Mouse (Mus musculus) embryonic facial prominence, embryonic 12.5 days (tissue): ENCODE results near the gene Tbc1d23. TPM values are rescaled to one million over a fixed set of nuclear protein-coding genes. Genes with fewer than 3 reads are reported as not detected.

Experiments used
- ATAC-seq: fragments of 200-750 bp; cut with Nextera tagmentation; 2 replicates; pipeline ENCODE4 v1.8.0; 2017; ENCODE audit not compliant: insufficient number of reproducible peaks, insufficient read depth, low FRiP score, low TSS enrichment
- H3K27ac ChIP-seq: fragments of 300-500 bp; sonication (generic); 2 replicates; pipeline ENCODE4 v1.5.1; 2016; ENCODE audit warnings: mild to moderate bottlenecking
- H3K27me3 ChIP-seq: fragments of 300-500 bp; sonication (generic); 2 replicates; pipeline ENCODE4 v1.6.1; 2016; ENCODE audit warnings: mild to moderate bottlenecking, moderate library complexity
- H3K36me3 ChIP-seq: fragments of 300-500 bp; sonication (generic); 2 replicates; pipeline ENCODE4 v1.6.1; 2016; ENCODE audit warnings: mild to moderate bottlenecking
- H3K4me1 ChIP-seq: fragments of 300-500 bp; sonication (generic); 2 replicates; pipeline ENCODE4 v1.6.1; 2016
- H3K4me2 ChIP-seq: fragments of 300-500 bp; sonication (generic); replicated peaks from 2 replicates; pipeline ENCODE4 v1.6.1; 2016; ENCODE audit warnings: mild to moderate bottlenecking, moderate library complexity
- H3K4me3 ChIP-seq: fragments of 300-500 bp; sonication (generic); 2 replicates; pipeline ENCODE4 v1.5.1; 2016; ENCODE audit warnings: mild to moderate bottlenecking
- H3K9ac ChIP-seq: fragments of 300-500 bp; sonication (generic); 2 replicates; pipeline ENCODE4 v1.6.1; 2016; ENCODE audit warnings: mild to moderate bottlenecking, moderate library complexity
- H3K9me3 ChIP-seq: fragments of 300-500 bp; sonication (generic); 2 replicates; pipeline ENCODE4 v1.6.1; 2016; ENCODE audit warnings: mild to moderate bottlenecking, moderate library complexity
- WGBS: fragments of 180-500 bp; shearing (Covaris S2); methylation state at CpG from one replicate; pipeline ENCODE4 v1.1.7; 2016; 5-methylcytosine and 5-hydroxymethylcytosine counted together
- polyA plus RNA-seq: library from polyadenylated mRNA; unstranded; fragments of >200 nt; fragmentation: Nextera tagmentation; extraction: Ambion mirVana; gene quantifications from 2 replicates; pipeline ENCODE4 v1.2.1, GENCODE M21; 2016

Tbc1d23 gene
- polyA plus RNA-seq, 1 experiment from 2014 or later: 32.6 TPM

- Histone ChIP-seq H3K27ac (no peak overlapping the region), H3K9me3 (no peaks in the 10 kb centered on the region), H3K36me3 (peaks cover 24% of the 10 kb centered on the region), H3K9ac (no peak overlapping the region), H3K4me2 (no peak overlapping the region), H3K27me3 (no peaks in the 10 kb centered on the region), H3K4me3 (no peak overlapping the region), H3K4me1 (no peaks in the 10 kb centered on the region)
- 76% methylated on average over 2 of the region's 2 CpGs for WGBS
- ATAC-seq: no peak
These were observed 23.0 kb downstream of the Tbc1d23 start for GRCm38 (mm10) chr16:57208342-57208741.

GRCm38 (mm10) chr16:57197281-57197680 is 34.0 kb downstream of the Tbc1d23 start:
- no peak overlapping the region for H3K9ac ChIP-seq
- no peak overlapping the region for H3K4me2 ChIP-seq
- no peak for ATAC-seq
- no peak overlapping the region for H3K27ac ChIP-seq
- no peaks in the 10 kb centered on the region for H3K4me1 ChIP-seq
- H3K4me3 ChIP-seq: no peak overlapping the region
- no peaks in the 10 kb centered on the region for H3K9me3 ChIP-seq
- H3K27me3 ChIP-seq: no peaks in the 10 kb centered on the region
- H3K36me3 ChIP-seq: peaks cover 20% of the 10 kb centered on the region
- WGBS: 64% methylated on average over 3 of the region's 3 CpGs

DNA sequence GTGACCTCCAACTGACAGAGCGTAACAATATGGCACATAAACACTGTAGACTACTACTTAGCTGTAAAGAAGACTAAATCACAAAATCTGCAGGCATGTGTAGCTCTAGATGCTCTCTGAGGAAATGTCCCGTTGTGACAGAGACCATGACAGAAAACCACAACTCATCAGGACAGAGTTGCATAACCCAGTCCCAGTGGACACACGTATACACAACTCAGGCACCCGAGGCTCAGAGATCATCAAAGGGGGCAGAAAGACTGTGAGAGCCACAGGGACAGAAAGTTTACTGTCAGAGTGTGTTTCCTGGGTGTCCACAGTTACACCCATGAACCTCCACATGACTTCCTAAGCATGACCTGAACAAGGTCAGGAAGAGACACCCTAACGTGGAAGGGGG is 34.7 kb downstream of the Tbc1d23 start:
- peaks cover 26% of the 10 kb centered on the region for H3K36me3 ChIP-seq
- H3K27me3 ChIP-seq: no peaks in the 10 kb centered on the region
- WGBS: 91% methylated on average over 5 of the region's 5 CpGs
- no peaks in the 10 kb centered on the region for H3K4me1 ChIP-seq
- no peak overlapping the region for H3K4me2 ChIP-seq
- no peak overlapping the region for H3K4me3 ChIP-seq
- H3K27ac ChIP-seq: no peak overlapping the region
- no peak overlapping the region for H3K9ac ChIP-seq
- ATAC-seq: no peak
- H3K9me3 ChIP-seq: no peaks in the 10 kb centered on the region

- Histone ChIP-seq H3K27me3 (no peaks in the 10 kb centered on the region), H3K4me1 (no peaks in the 10 kb centered on the region), H3K27ac (no peak overlapping the region), H3K9me3 (no peaks in the 10 kb centered on the region), H3K4me3 (no peak overlapping the region), H3K36me3 (peaks cover 21% of the 10 kb centered on the region), H3K9ac (no peak overlapping the region), H3K4me2 (no peak overlapping the region)
- no peak for ATAC-seq
- 93% methylated on average over 14 of the region's 14 CpGs for WGBS
These were observed 40.1 kb downstream of the Tbc1d23 start for GRCm38 (mm10) chr16:57191214-57191613.

DNA sequence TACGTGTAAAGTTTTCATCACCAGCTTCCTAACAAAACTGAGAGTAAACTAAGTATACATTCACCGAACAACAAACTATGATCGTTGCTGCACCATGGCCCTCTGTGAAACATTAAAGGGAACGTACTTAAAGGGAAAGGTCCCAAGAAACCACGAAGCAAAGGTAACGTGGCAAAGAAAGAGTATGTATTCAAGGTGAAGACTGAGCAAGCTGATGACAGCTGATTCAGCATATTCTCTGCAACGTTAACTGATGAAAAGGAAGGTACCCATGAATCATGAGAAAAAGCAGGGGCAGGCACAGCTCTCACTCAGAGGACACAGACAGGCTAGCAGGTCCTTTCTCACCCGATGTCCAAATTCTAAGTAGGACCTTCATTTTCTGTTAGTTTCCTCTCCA is 40.9 kb downstream of the Tbc1d23 start:
- Histone ChIP-seq H3K27ac (no peak overlapping the region), H3K27me3 (no peaks in the 10 kb centered on the region), H3K9me3 (no peaks in the 10 kb centered on the region), H3K36me3 (peaks cover 25% of the 10 kb centered on the region), H3K4me1 (no peaks in the 10 kb centered on the region), H3K4me3 (no peak overlapping the region), H3K9ac (no peak overlapping the region), H3K4me2 (no peak overlapping the region)
- ATAC-seq: no peak
- 88% methylated on average over 8 of the region's 8 CpGs for WGBS

DNA sequence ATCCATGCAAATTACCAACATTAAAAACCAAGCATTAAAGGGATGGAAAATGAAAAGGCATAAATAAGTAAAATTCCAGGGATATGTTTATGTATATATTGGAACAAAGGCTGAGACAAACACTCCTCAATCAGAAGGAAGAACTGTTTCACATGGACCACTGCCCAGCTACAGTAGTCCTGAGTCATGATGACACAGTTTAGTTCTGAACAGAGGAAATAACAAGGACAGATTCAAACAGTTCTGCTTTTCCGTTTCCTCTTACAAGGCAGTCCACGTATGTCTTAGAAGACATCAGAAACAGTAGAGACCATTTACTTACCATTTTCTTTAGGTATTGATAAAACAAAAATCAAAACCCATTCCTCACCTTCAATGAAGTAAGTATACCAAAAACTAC is 41.8 kb downstream of the Tbc1d23 start:
- ATAC-seq: no peak
- WGBS: 93% methylated on average over 2 of the region's 2 CpGs
- no peak overlapping the region for H3K27ac ChIP-seq
- no peaks in the 10 kb centered on the region for H3K4me1 ChIP-seq
- H3K36me3 ChIP-seq: peaks cover 26% of the 10 kb centered on the region
- H3K27me3 ChIP-seq: no peaks in the 10 kb centered on the region
- H3K9ac ChIP-seq: no peak overlapping the region
- H3K9me3 ChIP-seq: no peaks in the 10 kb centered on the region
- H3K4me3 ChIP-seq: no peak overlapping the region
- H3K4me2 ChIP-seq: no peak overlapping the region

DNA sequence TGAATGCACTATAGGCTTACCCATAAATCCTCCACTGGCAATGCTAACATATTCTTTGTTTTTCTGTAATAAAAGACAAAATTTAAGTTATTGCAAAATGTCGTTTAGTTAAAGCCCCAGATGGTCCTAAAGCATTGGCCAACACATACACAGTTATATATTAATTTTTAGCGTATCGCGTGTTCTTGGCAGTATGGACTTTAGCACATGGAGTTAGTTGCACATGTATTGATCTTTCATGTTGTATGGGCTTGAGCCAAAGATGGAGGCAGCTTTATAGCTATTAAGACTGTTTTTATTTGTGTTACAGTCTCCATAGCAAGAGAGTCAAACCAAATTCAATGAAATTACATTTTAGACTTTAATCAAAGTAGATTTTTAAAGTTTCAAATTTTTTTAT is 44.7 kb downstream of the Tbc1d23 start:
- H3K4me1 ChIP-seq: no peaks in the 10 kb centered on the region
- no peak overlapping the region for H3K27ac ChIP-seq
- no peaks in the 10 kb centered on the region for H3K9me3 ChIP-seq
- ATAC-seq: no peak
- no peak overlapping the region for H3K9ac ChIP-seq
- WGBS: 95% methylated on average over 4 of the region's 4 CpGs
- peaks cover 42% of the 10 kb centered on the region for H3K36me3 ChIP-seq
- no peaks in the 10 kb centered on the region for H3K27me3 ChIP-seq
- H3K4me2 ChIP-seq: no peak overlapping the region
- H3K4me3 ChIP-seq: no peak overlapping the region

DNA sequence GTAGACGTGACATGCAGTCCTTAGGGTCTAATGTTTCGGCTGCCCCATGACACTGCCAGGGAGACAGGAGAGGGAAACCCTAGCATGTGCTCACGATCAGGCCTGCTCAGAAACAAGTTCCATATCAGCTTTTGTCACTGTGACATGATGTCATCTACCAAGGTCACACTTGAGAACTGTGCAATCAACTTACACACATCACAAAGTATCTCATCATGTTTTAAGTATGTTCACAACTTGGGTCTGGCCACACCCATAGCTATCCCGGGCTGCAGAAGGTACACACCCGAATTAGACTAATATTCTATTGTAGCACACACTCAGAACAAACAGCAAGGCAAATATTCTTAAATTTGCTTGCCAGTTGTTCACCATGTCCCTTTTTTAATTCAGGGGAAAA is 49.3 kb downstream of the Tbc1d23 start:
- Histone ChIP-seq H3K4me3 (no peak overlapping the region), H3K9me3 (no peaks in the 10 kb centered on the region), H3K4me1 (no peaks in the 10 kb centered on the region), H3K27me3 (no peaks in the 10 kb centered on the region), H3K4me2 (no peak overlapping the region), H3K36me3 (peaks cover 49% of the 10 kb centered on the region), H3K27ac (no peak overlapping the region), H3K9ac (no peak overlapping the region)
- WGBS: 89% methylated on average over 5 of the region's 5 CpGs
- no peak for ATAC-seq

DNA sequence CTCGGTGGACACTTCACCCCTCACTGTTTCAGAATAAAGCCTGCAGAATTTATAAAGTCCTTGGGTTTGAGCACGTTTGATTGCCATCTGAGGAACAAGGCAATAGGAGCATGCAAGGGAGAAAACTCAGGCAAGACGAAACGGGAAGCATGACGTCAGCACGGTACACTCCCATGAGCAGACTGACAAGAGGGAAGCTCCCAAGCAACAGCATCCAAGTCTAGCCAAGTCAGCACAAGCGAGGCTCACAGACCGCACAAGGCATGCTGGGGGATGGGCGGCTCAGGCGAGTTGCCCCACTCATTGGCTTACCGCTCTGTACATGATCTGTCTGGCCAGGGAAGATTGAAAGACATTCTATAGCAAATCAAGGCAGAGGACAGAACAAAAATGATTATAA is 50.1 kb downstream of the Tbc1d23 start:
- Histone ChIP-seq H3K27me3 (no peaks in the 10 kb centered on the region), H3K27ac (no peak overlapping the region), H3K36me3 (peaks cover 49% of the 10 kb centered on the region), H3K4me1 (no peaks in the 10 kb centered on the region), H3K4me2 (no peak overlapping the region), H3K4me3 (no peak overlapping the region), H3K9me3 (no peaks in the 10 kb centered on the region), H3K9ac (no peak overlapping the region)
- whole genome bisulfite sequencing: 86% methylated on average over 11 of the region's 11 CpGs
- ATAC-seq: no peak

GRCm38 (mm10) chr16:57177664-57178063 is 53.6 kb downstream of the Tbc1d23 start:
- no peaks in the 10 kb centered on the region for H3K27me3 ChIP-seq
- ATAC-seq: no peak
- no peak overlapping the region for H3K4me3 ChIP-seq
- no peak overlapping the region for H3K27ac ChIP-seq
- H3K9ac ChIP-seq: no peak overlapping the region
- H3K36me3 ChIP-seq: peaks cover 33% of the 10 kb centered on the region
- no peak overlapping the region for H3K4me2 ChIP-seq
- no peaks in the 10 kb centered on the region for H3K9me3 ChIP-seq
- H3K4me1 ChIP-seq: no peaks in the 10 kb centered on the region
- WGBS: 88% methylated on average over 10 of the region's 10 CpGs

- H3K4me1 ChIP-seq: no peaks in the 10 kb centered on the region
- no peaks in the 10 kb centered on the region for H3K9me3 ChIP-seq
- H3K9ac ChIP-seq: no peak overlapping the region
- H3K4me2 ChIP-seq: no peak overlapping the region
- no peaks in the 10 kb centered on the region for H3K27me3 ChIP-seq
- no peak overlapping the region for H3K4me3 ChIP-seq
- peaks cover 33% of the 10 kb centered on the region for H3K36me3 ChIP-seq
- no peak overlapping the region for H3K27ac ChIP-seq
- 67% methylated on average over 2 of the region's 2 CpGs for WGBS
- ATAC-seq: no peak
These were observed 54.0 kb downstream of the Tbc1d23 start for GRCm38 (mm10) chr16:57177254-57177653.

DNA sequence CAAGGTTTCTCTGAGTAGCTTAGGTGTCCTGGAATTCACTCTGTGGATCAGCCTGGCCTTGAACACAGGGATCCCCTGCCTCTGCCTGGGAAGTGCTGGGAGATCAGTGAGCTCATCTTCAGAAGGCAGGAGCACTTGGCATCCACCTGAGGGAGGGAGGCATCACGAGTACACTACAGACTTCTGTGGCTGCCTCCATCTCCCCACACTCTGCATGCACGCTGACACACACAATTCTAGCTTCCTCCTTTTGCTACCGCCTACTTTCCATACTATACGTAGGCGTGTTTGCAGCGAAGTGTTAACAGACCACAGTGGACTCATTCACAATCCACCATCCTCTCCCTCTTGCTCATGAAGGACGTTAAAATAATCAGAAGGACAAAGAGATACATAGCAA is 55.0 kb downstream of the Tbc1d23 start:
- WGBS: 86% methylated on average over 7 of the region's 7 CpGs
- Histone ChIP-seq H3K27me3 (no peaks in the 10 kb centered on the region), H3K27ac (no peak overlapping the region), H3K36me3 (peaks cover 24% of the 10 kb centered on the region), H3K9me3 (no peaks in the 10 kb centered on the region), H3K9ac (no peak overlapping the region), H3K4me1 (no peaks in the 10 kb centered on the region), H3K4me2 (no peak overlapping the region), H3K4me3 (no peak overlapping the region)
- no peak for ATAC-seq

DNA sequence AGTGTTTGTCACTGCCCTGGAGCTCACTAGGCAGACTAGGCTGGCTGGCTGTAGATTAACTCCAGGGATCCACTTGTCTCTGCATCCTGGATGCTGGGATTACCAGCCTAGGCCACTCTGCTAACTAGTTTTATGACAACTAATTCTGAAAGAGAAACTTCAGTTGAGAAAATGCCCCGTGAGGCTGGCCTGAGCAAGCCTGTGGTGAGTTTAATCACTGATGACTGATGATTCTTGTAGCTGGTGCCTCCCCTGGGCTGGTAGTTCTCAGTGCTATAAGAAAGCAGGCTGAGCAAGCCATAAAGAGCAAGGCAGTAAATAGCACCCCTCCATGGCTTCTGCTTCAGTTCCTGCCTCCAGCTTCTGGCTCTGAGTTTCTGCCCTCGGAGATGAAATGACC is 55.6 kb downstream of the Tbc1d23 start:
- no peak overlapping the region for H3K9ac ChIP-seq
- no peak overlapping the region for H3K4me3 ChIP-seq
- 64% methylated on average over 2 of the region's 2 CpGs for WGBS
- H3K27ac ChIP-seq: no peak overlapping the region
- H3K4me2 ChIP-seq: no peak overlapping the region
- peaks cover 25% of the 10 kb centered on the region for H3K36me3 ChIP-seq
- no peaks in the 10 kb centered on the region for H3K9me3 ChIP-seq
- no peak for ATAC-seq
- H3K27me3 ChIP-seq: no peaks in the 10 kb centered on the region
- no peaks in the 10 kb centered on the region for H3K4me1 ChIP-seq
